Comparison of ENCODE assay signal across 8 mouse cellular contexts in genomic region chr19:42035456-42036248, GRCm38 (mm10). TPM values are rescaled to one million over a fixed set of nuclear protein-coding genes. Genes with fewer than 3 reads are reported as not detected.
DNase-seq lines count a peak whose midpoint lies in the region; ATAC-seq lines count a peak whose summit lies in the region.

Gene Ankrd2, plus strand, starts transcription at chr19:42036000.

- H3K36me3 ChIP-seq in intestine, embryonic 14.5 days (ENCODE audit: control insufficient read depth, insufficient read depth, low read length), result no peaks in the 10 kb centered on the region; the same call in 1 of the 2 replicates

- H3K9me3 ChIP-seq in intestine, embryonic 14.5 days (ENCODE audit: control insufficient read depth, low read length), result no peaks in the 10 kb centered on the region

- DNase-seq in gastrocnemius, adult 8-10 months (ENCODE audit: low spot score in 2 of 2), result peak; percentile 76 to 81
- peak; percentile 88 for DNase-seq in intestine, embryonic 14.5 days (ENCODE audit: low spot score)
- DNase-seq in left cerebral cortex, postnatal 10 days (ENCODE audit: extremely low spot score in 1 of 2, low spot score in 2 of 2), result peak; percentile 69 to 89
- peak; percentile 83 for DNase-seq in mesoderm, embryonic 11.5 days (ENCODE audit: low read depth, low spot score)
- DNase-seq in right cerebral cortex, postnatal 25 days, result peak; percentile 73
- DNase-seq in urinary bladder, postnatal 36 days (ENCODE audit: low spot score in 2 of 2), result peak; percentile 71 to 83

- intact Hi-C loops in left cerebral cortex, postnatal 10 days (cut with DNase I), result loop anchor here (5.0 kb wide), 1 partner anchor 112 kb away; the partner anchor contains the start of gene Marveld1

- peak; percentile 80 for ATAC-seq in activated CD4-positive, CD25-positive, alpha-beta regulatory T cell, adult 4 months
- ATAC-seq in common myeloid progenitor, adult 5-6 weeks (replicated peaks; ENCODE audit: low read depth, poor library complexity, severe bottlenecking), result peak; percentile 98
- peak; percentile 78 for ATAC-seq in intestine, embryonic 14.5 days (replicated peaks; ENCODE audit: low FRiP score, low TSS enrichment, low read depth)

- H3K4me1 ChIP-seq in intestine, embryonic 14.5 days (replicated peaks; ENCODE audit: control insufficient read depth, insufficient read depth, low read length), result 0 out of 2 replicates have a peak, but pooled peaks cover 4% of the 10 kb centered on the region

- no peaks in the 10 kb centered on the region for H3K27me3 ChIP-seq in intestine, embryonic 14.5 days (replicated peaks; ENCODE audit: control insufficient read depth, insufficient read depth, low read length)

- no peak within 1 kb of the TSS for H3K4me2 ChIP-seq in intestine, embryonic 14.5 days (ENCODE audit: low read length)

- no peak within 1 kb of the TSS for H3K27ac ChIP-seq in intestine, embryonic 14.5 days (ENCODE audit: low read depth)

- 66% methylated on average over 19 of the region's 19 CpGs for WGBS in intestine, embryonic 14.5 days

- H3K4me3 ChIP-seq in intestine, embryonic 14.5 days (ENCODE audit: low read depth, low read length), result no peak within 1 kb of the TSS

- no peak within 1 kb of the TSS for H3K9ac ChIP-seq in intestine, embryonic 14.5 days (ENCODE audit: low read length)

RNA-seq across cellular contexts. Expression of gene Ankrd2, which starts in this region (rescaled TPM):
- not detected for polyA plus RNA-seq in activated CD4-positive, CD25-positive, alpha-beta regulatory T cell, adult 4 months (2017; shearing (Covaris generic))
- not detected in 2 replicates for total RNA-seq in common myeloid progenitor, adult 5-6 weeks (2017)
- total RNA-seq in gastrocnemius, adult 8-10 months (2022), result 100 to 1,000 TPM; 131 to 242 (median 170) TPM
- polyA plus RNA-seq in intestine, embryonic 14.5 days (2014; fragmentation: Nextera tagmentation; extraction: Ambion mirVana), result 0.27 and 0.32 TPM in 2 replicates
- under 1 TPM in 1 of 2 experiments, not detected in 1; 0.32 TPM for total RNA-seq in left cerebral cortex, postnatal 10 days (2021)

Comparison
In these comparisons a context has a peak if more than half of its experiments do, and no peak if none do; other contexts are left out.
1. RNA of gene Ankrd2 (total RNA-seq): 131 to 242 TPM in gastrocnemius, adult 8-10 months; 0.32 TPM in left cerebral cortex, postnatal 10 days and not detected in common myeloid progenitor, adult 5-6 weeks; every median in the first group is over 10 times any median in the second.
2. Peak in ATAC-seq in activated CD4-positive, CD25-positive, alpha-beta regulatory T cell, adult 4 months; RNA of the gene not detected or under 1 TPM.
3. Peak in ATAC-seq in common myeloid progenitor, adult 5-6 weeks; RNA of the gene not detected or under 1 TPM.
4. Peak in DNase-seq and ATAC-seq in intestine, embryonic 14.5 days; RNA of the gene not detected or under 1 TPM.
5. Peak in DNase-seq in left cerebral cortex, postnatal 10 days; RNA of the gene not detected or under 1 TPM.
6. Peak in every context shown above with its lines, with median percentiles within 50 percentile points of each other: ATAC-seq and DNase-seq.